Mouse (Mus musculus): ENCODE data around the gene Gm17455.

Gm17455 gene

DNA sequence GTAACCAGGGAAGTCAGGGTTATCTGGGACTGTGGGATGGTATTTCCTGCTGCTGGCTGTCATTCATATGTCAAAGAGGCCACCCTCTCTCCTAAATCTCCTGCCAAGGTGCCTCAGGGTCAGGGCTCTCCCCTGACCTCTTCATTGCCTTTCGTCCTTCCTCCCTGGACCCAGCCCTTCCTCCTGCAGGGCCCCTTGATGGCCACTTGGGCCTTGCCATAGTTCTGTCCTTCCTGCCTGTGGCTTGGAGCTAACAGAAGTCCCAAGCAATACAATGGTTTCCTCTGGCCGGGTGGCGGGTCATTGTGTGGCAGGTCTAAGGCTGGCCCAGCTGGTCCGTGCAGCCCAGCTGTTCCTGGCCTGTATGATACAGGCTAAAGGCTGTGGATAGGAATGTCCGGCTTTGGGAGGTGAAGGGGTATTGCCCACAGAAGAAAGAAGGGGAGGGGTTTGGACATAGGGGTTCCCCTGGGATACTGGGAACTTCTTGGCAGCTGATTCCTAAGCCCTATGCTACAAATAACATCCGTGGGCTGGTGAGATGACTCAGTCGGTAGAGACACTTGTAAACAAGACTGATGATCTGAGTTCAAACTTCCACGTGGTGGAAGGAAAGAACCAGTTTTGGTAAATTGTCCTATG is 25.5 kb upstream of the Gm17455 start:
- peak; percentile 34 for DNase-seq (ENCODE audit: low read depth, low spot score)

DNA sequence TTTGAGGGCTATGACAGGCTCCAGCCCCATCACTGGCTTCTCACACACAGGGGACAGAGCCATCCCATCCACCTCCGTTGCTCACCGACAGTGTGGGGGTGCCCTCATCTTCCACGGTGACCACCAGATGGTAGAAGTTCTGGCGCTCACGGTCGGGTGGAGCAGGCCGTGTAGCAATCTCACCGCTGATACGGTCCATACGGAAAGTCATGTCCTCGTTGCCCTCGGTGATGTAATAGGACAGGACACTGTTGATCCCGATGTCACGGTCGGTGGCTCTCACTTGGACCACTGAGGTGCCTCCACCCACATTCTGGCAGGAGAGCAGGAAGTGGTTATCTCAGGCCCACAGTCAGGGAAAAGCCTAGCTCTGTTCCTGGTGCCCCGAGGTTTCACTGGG is 22.8 kb upstream of the Gm17455 start:
- no peak for DNase-seq (ENCODE audit: low read depth, low spot score)

GRCm38 (mm10) chr10:60379419-60379957 is 20.0 kb upstream of the Gm17455 start:
- no peak for DNase-seq (ENCODE audit: low read depth, low spot score)

DNA sequence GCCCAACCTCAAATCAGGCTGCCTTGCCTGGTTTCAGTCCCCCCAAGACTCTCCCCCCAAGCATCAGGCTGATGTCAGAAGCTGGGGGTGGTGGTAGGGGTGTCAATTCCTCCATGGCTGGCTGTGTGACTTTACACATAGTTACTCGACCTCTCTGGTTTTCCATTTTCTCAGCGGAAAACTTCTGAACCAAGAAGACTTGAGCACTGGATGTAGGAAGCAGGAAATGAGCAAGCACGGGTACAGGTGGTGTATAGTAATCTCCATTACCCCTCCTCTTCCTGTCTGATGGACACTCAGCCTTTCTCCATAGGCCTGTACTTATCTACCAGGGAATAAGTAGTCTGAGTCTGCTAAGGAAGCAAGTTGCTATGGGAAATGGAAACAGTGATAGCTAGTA is 19.3 kb upstream of the Gm17455 start:
- DNase-seq (ENCODE audit: low read depth, low spot score) = peak; percentile 65

DNA sequence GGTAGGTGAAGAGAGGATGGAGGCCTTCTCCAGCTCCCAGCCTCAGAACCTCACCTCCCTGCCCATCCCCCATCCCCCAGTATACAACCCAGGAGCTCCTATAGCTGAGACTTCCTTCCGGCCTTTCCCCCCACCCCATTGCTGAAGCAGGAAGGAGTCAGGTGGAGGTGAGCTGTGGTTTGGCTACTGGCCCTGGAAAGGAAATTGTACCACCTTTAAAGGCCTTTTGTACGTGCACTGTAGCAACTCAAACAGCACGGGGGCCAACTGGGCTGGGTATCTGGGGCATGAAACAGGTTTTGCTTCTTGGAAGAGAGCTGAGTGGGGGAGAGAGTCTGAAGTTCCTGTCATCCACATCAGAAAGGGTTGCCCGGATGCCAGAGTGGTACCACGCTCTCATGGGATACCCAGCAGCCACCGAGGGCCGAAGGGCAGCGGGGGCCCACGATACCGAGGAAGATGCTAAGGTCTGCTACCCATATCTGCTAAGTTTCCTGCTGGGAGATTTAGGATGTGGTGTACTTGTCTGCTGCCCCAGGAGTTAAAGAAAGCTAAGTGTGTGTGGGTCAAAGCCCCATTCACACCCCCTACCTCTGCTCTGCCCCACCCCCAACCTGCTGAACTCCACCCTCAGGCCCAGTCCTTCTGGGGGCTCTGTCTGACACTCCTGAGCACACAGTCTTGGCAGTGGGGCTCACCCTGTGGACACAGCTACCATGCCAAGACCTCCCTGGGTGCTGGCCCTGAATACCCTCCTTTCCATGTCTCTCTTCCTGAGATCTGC is 18.2 kb upstream of the Gm17455 start:
- peak; percentile 87 for DNase-seq (ENCODE audit: low read depth, low spot score)

GRCm38 (mm10) chr10:60388332-60388731 is 11.2 kb upstream of the Gm17455 start:
- no peak for DNase-seq (ENCODE audit: low read depth, low spot score)

- peak; percentile 80 for DNase-seq (ENCODE audit: low read depth, low spot score)
Measured at GRCm38 (mm10) chr10:60389447-60389865, 10.1 kb upstream of the Gm17455 start.

- no peak for DNase-seq (ENCODE audit: low read depth, low spot score)
Measured at GRCm38 (mm10) chr10:60390177-60390903, 9.2 kb upstream of the Gm17455 start.

DNA sequence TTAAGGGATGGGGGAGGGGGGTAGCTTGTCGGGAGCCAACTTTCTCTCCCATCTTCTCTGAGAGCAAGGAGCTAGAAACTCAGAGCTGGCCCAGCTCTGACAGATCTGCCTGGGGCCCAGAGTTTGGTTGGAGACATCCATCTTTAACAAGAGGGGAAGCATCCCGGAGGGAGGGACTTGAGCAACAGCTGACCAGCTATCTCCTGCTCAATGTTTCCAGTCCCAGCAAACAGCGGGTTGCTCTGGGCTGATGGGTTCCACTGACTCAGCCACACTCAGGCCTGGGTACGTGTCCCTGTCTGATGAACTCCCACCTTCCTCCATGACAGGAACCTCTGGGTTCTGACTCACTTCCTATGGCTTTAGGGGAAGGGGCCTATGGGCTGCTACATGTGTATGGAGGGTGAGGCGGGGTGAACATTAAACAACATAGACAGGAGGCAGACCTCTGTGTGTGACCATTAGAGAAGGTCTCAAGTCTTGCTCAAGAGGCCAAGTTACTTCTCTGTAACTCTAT is 8.6 kb upstream of the Gm17455 start:
- peak; percentile 52 for DNase-seq (ENCODE audit: low read depth, low spot score)

DNA sequence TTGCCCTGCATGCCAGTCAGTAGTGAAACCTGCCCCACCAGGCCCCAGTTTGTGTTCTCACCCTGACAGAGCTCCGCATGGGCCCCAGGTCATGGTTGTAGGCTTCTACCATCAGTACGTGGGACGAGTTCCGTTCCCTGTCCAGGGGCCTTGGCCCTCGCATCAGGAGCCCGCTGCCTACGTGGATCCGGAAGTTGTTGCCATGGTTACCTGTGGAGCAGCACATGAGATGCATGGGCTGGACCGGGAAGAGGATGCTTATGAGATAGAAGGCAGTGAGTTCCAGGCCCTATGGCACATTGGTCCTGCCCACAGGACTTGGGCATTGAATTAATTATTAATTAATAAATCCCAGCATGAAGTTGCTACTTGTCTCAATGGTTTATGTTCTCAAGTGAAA is 7.9 kb upstream of the Gm17455 start:
- no peak for DNase-seq (ENCODE audit: low read depth, low spot score)

- no peak for DNase-seq (ENCODE audit: low read depth, low spot score)
Measured at GRCm38 (mm10) chr10:60394936-60395335, 4.6 kb upstream of the Gm17455 start.

DNA sequence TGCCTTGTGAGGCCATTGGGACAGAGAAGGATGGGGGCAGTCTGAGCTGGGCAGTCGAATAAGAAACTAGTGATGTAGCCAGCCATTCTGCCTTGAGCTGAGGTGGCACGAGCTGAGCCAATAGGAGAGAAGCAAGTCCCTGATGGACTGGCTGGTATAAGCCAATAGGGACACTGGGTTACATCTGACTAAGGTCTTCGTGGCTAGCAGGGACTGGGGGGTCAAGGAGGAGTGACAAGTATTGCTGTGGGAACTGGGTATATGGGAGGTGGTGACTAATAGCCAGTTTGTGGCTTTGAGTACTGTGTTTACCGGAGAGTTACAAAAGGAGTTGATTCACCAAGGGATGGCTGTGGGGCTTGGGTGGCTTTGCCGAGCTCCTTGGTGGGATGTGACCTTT is 3.9 kb upstream of the Gm17455 start:
- no peak for DNase-seq (ENCODE audit: low read depth, low spot score)

DNA sequence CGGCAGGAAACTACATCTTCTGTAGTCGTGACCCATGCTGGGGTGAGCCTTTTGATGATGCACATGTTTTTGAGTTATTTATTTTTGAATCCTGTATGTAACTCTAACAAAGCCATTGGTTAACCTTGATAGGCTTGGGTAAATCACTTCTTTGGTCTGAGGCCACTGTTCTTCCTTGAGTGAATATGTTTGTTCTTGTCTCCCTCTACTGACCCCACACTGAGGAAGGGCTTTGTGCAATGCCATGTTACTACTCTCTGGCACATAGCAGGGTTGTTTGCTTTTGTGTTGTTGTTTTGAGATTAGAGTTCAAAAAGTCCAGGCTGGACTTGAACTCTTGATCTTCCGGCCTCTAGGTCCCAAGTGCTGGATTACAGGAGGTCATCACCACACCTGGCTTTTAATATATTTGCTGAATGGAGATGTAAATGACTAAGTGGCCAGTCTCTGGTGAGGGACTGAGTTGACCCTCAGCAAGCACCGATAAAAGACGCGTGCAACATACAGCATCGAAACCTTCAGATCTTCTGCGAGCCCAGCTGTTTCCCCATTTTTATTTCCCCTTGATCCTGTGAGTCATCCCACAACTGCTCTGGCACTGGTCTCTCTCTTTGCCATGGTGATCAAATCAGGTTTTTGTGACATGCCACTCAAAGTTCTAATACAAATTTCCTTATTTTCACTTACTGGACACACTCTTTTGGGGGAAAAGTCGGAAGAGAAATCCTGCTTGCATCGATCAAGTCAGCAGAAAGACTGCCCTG is 1.3 kb upstream of the Gm17455 start:
- peak; percentile 43 for DNase-seq (ENCODE audit: low read depth, low spot score)

DNA sequence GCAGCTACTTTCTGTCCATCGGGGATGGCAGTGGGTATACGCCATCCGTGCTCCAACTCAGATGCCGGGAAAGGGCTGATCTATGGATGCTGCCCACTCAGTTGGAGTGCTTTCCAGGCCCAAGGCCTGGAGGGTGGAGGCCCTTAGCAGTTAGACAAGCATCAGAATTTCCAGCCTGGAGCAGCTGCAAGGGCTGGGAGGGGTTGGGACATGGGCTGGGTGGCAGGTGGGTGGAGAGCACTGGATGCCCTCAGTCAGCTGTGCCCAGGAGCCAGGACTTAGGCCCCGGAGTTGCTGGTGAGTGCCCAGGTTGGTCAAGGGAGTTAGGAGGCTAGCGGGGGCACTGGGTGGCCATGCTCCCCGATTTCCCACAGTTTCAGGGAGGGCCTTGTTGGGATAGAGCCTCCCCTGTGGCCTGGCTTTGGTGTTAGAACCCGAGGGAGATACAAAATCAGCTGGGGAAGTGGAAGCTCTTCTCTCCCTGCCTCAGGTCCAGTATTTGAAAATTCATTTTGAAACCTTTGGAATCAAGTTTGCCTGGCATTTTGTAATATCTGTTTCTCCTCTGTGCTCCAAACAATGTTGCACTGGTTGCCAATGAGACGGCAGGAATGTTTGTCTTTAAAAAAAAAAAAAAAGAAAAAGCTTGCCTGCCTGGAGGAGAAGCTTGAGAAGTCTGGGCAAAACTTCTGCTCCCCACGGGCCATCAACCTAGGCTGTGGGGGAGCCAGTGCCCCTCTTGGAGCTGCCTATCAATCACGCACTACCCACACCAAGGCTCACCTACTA is 1.2 kb downstream of the Gm17455 start:
- no peak for DNase-seq (ENCODE audit: low read depth, low spot score)

DNA sequence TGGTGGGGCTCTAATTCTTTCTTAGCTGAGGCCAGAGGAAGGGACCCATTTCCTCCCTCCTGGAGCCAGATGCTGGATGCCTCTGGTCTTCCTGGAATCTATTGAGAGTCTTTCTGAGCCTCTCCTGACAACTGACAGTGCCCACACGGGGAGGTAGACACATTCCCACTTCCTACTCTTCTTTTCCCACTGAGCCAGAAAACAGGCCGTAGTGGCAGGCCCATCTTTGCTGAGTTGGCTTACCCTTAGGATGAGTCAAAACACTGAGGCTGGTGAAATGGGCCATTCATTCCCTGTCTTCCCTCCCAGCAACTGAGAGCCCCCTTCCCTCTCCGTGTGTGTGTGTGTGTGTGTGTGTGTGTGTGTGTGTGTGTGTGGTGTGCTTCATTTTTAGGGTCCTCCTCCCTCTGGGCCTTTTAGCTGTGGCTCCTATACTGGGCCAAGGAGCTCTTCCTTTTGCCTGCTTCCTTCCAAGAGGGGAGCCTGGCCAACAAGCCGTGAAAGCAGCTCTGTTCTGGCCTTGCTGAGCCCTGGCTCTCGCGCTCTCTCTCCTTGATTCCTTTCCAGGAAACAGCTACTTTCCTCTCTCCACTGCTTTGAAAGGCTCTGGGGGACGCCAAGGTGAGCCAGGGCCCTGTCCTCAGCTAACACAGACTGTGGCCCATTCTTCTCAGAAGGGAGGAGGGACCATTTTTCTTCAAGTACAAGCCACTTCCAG is 6.1 kb downstream of the Gm17455 start:
- DNase-seq (ENCODE audit: low read depth, low spot score) = no peak

DNA sequence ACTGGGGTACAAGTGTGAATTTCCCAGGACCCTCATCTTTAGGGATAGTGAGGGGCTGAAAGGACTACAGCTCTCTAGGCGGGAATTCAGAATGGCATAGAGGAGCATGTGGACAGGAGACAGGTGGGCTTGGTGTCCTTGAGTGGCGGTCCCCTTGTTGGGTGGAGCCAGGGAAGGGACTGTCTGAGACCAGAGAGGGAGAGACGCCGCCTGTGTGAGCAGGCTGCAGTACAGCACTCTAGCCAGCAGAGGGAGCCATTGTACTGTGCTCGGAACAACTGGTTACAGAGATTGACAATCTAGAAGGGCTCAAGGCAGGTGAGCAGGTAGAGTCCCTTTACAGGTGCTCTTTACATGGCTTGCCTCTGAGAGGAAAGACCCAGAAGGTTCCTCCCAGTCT is 8.3 kb downstream of the Gm17455 start:
- DNase-seq (ENCODE audit: low read depth, low spot score) = peak; percentile 67

DNA sequence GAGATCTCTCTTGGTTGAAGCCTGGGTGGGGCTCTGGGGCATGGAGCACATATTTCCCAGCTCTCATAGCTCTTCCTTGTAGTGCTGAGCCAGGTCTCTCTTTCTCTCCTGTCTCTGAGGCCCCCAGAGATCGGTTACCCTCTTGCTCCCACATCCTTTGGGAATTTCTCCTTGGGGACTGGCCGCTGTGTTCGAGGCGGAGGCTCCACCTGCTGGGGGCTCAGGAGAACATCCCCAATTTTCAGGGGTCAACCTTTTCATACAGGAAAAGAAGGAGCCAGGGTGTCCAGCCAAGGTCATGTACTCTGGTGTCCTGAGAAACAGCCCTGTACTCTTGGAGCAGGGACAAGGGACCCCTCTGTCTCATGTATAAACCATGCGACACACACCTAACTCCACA is 12.3 kb downstream of the Gm17455 start:
- no peak for DNase-seq (ENCODE audit: low read depth, low spot score)

GRCm38 (mm10) chr10:60413756-60414155 is 14.2 kb downstream of the Gm17455 start:
- DNase-seq (ENCODE audit: low read depth, low spot score) = no peak

- DNase-seq (ENCODE audit: low read depth, low spot score) = no peak
Measured at GRCm38 (mm10) chr10:60417041-60417440, 17.5 kb downstream of the Gm17455 start.

DNA sequence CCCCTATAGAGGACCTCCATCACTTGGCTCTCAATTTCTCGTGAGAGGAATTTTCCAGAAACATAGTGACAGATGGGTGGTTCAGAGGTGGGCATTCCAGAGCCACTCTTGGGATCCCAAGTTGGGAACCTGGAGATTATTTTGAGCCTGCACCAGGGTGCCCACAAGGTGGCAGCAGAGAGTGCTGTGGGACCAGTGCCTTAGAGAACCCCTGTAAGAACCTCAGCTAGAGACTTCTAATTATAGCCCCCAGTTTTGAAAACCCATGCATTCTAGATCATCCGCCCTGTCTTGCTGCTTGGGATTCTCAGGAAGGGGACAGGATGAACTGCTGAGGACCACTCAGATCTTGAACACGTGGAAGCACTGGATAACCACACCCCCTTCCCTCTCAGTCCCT is 18.6 kb downstream of the Gm17455 start:
- peak; percentile 53 for DNase-seq (ENCODE audit: low read depth, low spot score)

Data from CD4-positive helper T cell, adult 2 months (primary cell).